Mouse (Mus musculus): ENCODE data around the gene Megf6.
A peak's percentile ranks its signal among the peaks of the same experiment; 100 is the strongest.

The Megf6 gene

DNA sequence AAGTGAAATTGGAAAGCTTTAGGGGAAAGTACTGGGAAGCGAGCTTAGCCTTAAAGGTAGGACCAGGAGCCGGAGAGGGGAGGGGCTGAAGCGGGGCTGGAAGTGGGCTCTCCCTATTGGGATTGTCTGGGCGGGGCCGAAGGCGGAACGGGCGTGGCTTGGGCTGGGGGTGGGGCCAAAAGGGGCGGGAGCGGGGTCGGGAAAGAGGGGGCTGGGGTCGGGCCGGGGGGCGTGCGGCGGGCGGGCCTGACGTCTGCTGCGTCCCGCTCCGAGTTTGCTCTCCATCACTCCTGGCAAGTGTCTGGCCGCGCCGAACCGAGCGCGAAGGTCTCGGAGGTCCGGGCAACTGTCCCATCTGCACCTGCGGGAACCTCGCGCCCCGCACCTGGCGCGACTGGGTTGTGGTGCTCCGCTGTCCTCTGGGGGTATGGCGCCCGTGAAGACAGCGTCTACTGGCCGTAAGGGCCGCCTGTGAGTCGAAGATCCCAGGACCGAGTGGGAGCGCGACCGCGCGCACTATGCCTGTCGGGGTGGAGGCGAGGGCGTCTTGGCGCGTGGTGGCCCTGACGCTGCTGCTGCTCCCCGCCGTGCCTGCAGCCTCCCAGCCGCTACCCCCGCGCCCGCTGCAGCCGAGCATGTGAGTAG is at the start of gene Megf6:
TSS of gene Megf6 (plus strand) at position 225 of the 645 bp plus-strand sequence.
- DNase-seq (ENCODE audit: low read depth, low spot score) = no peak

DNA sequence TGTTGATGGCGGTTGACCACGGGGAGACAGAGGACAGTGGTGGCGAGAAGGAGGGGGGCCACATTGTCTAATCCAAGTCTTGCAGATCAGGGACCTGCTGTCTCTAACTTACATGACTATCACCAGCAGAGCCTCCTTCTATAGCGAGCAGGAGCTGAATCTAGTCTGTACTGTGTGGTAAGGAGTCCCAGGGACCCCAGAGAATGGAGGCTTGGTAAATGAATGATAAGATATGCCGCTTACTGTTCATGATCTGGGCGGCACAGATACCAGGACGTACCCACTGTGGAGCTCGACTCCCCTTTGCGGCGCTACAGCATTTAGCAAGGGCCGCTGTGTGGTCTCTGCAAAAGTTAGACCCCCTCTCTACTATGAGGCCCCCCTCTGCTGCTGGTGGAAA is 48.7 kb upstream of the Megf6 start:
- DNase-seq (ENCODE audit: low read depth, low spot score) = no peak

DNA sequence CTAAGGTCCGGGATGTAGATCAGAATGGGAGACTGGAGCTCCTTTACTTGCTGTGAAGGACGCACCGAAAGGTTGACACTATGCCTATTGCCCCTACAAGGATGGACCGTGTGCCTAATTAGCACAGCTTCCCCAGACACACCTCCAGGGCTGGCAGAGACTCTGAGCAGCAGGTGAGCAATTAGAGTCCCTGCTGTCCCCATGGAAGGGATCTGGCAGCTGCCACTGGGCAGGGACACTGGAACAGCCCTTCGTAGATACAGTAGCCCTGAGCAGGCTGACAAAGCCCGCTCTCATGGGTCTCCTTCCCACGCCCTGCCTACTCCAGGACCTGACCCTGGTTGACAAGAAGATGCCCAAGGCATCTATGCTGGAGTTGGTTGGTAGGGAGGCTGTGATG is 48.2 kb upstream of the Megf6 start:
- no peak for DNase-seq (ENCODE audit: low read depth, low spot score)

- DNase-seq (ENCODE audit: low read depth, low spot score) = no peak
These were observed 47.0 kb upstream of the Megf6 start for GRCm38 (mm10) chr4:154123553-154123952.

GRCm38 (mm10) chr4:154125202-154125601 is 45.3 kb upstream of the Megf6 start:
- DNase-seq (ENCODE audit: low read depth, low spot score) = no peak

DNA sequence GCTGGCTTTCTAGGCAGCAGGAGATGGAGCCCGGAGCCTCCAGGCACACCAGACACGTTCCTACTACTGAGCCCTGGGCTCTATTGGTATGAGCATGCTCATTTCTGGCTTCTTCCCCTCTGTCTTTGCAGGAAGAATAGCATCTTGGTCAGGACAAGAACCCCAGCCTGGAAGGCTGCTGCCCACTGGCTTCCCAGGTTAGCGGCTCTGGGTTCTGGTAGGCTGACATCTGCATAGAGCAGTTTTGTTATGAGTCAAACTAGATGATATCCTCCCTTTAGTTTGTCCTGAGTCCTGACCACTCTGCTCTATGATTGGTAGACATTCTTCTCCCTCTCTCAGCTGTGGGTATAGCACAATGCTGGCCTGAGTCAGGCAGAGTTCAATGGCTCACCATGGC is 43.3 kb upstream of the Megf6 start:
- no peak for DNase-seq (ENCODE audit: low read depth, low spot score)

DNA sequence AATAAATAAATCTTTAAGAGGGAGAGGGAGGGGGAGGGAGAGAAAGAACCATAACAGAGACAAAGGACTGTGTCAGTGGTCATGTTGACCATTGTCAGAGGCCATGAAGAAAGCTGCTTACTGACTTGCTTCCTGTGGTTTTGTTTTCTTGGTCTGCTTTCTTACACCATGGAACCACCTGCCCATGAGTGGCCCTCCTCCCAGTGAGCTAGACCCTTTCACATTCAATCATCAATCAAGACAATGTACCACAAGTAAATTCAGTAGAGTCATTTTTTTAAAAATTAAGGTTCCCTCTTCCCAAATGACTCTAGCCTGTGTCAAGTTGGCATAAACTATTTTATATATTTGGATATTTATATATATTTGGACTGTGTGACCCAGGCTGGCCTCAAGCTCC is 40.6 kb upstream of the Megf6 start:
- no peak for DNase-seq (ENCODE audit: low read depth, low spot score)

DNA sequence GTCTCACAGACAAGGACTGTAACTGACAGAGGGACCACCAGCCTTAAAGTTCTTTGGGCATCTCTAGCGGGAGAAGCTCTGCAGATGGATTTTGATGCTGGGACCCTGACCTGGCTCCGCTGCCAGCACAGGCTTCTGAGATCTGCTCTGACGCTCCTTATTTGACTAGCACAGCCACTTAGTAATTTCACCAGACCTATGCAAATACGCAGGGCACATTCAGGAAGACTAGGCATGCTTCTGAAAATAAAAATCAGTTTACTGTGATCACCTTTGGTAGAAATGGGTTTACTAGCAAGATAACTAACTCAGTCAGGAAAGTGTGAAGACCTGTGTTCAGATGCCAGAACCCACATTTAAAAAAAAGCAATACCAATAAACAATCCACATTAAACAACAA is 38.6 kb upstream of the Megf6 start:
- DNase-seq (ENCODE audit: low read depth, low spot score) = no peak

GRCm38 (mm10) chr4:154134803-154135202 is 35.7 kb upstream of the Megf6 start:
- DNase-seq (ENCODE audit: low read depth, low spot score) = no peak

- no peak for DNase-seq (ENCODE audit: low read depth, low spot score)
These were observed 33.4 kb upstream of the Megf6 start for GRCm38 (mm10) chr4:154137139-154137538.

DNA sequence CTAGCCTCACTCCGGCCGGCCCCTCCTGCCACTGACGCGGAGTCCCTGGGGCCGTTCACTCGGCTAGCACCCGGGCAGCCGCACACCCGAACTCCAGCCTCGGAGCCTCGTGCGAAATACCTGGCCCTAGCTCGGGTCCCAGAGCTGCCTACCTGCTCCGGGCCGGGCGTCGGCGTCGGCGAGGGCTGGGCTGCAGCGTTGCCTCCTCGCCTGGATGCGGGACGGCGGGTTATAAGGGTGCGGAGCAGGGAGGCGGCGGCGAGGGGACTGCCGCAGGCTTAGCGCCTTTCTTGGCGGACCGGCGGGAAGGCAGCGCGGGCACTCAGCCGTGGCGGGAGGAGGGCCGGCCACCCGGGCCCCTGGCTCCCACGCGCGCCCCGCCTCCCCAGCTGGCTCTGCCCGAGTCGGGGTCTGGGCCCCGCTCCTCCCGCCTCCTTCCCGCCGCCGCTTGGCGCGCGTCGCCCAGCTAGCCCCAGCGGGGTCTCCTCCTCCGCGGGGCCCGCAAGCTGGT is 30.8 kb upstream of the Megf6 start:
- no peak for DNase-seq (ENCODE audit: low read depth, low spot score)

DNA sequence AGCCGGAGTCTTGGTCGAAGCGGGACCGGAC is 30.5 kb upstream of the Megf6 start, which contains the start of gene Trp73:
TSS of gene Trp73 (minus strand) at position 27 of the 31 bp plus-strand sequence.
- DNase-seq (ENCODE audit: low read depth, low spot score) = no peak

- DNase-seq (ENCODE audit: low read depth, low spot score) = no peak
These were observed 30.1 kb upstream of the Megf6 start for GRCm38 (mm10) chr4:154140213-154141008.

- DNase-seq (ENCODE audit: low read depth, low spot score) = no peak
These were observed 29.3 kb upstream of the Megf6 start for GRCm38 (mm10) chr4:154141009-154141867.

DNA sequence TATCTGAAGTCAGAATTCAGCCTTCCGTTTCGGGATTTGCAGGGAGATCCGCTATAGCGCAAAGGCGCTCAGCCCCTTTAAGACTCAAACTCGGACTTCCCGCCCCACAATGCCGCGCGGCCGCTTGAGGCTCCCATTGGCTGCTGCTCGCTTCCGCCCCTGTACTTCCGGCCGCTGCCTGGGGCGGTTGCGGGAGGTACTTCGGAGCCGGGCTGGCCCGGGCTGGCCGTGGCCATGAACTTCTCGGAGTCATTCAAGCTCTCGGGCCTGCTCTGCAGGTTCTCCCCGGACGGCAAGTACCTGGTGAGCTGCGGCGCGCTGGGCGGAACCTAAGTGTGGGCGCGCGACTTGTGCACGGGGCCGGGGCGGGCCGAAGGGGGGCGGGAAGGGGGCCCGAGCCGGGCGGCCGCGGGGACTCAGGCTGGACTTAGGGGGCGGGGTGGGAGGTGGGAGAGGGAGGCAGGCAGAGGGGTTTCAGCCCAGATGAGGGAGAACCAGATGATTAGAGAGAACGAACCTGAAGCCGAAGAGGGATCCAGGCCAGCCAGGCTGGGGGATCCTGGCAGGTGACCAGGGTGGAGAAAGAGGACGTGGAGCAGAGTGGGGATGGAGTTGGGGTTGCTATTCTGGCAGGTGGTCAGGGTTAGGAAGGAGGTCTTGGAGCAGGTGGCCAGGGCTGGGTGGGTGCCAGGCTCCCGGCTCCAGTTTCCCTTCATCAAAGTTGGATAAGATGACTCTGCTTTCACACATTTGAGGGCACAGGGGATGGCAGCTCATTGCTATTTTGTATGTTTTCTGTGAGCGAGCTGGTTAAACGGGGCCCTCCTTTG is 28.1 kb upstream of the Megf6 start, which contains the start of gene Wrap73:
TSS of gene Wrap73 (plus strand) at position 162 of the 830 bp plus-strand sequence.
- peak; percentile 87 for DNase-seq (ENCODE audit: low read depth, low spot score)

- DNase-seq (ENCODE audit: low read depth, low spot score) = no peak
These were observed 25.8 kb upstream of the Megf6 start for GRCm38 (mm10) chr4:154144712-154145111.

DNA sequence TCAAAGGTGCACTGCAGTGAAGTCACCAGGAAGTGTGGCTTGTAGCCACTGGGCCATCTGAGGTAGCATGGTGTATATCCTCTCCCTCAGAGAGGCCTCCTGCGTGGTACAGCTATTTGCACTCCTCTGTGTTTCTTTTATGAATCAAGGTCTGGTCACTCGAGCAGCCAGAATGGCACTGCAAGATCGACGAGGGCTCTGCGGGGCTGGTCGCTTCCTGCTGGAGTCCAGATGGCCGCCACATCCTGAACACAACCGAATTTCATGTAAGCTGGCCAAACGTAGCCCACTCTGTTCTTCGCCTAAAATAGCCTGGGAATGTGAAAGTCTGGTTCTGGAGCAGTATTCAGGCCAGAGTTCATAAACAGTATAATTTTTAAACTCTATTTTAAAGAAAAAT is 24.2 kb upstream of the Megf6 start:
- DNase-seq (ENCODE audit: low read depth, low spot score) = no peak

GRCm38 (mm10) chr4:154154104-154154503 is 16.4 kb upstream of the Megf6 start:
- DNase-seq (ENCODE audit: low read depth, low spot score) = no peak

DNA sequence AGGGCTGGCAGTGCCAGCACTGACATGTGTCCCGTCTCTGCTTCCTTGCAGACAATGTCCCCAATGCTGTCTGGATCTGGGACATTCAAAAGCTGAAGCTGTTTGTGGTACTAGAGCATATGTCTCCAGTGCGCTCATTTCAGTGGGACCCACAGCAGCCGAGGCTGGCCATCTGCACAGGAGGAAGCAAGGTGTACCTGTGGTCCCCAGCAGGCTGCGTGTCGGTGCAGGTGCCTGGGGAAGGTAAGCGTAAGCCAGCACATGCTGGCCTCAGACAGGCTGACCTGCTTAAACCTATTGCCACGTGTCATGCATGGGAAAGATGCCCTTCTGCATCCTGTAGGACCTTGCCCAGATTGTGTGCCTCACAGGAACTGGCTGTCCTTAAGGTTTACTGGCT is 14.5 kb upstream of the Megf6 start:
- DNase-seq (ENCODE audit: low read depth, low spot score) = no peak

DNA sequence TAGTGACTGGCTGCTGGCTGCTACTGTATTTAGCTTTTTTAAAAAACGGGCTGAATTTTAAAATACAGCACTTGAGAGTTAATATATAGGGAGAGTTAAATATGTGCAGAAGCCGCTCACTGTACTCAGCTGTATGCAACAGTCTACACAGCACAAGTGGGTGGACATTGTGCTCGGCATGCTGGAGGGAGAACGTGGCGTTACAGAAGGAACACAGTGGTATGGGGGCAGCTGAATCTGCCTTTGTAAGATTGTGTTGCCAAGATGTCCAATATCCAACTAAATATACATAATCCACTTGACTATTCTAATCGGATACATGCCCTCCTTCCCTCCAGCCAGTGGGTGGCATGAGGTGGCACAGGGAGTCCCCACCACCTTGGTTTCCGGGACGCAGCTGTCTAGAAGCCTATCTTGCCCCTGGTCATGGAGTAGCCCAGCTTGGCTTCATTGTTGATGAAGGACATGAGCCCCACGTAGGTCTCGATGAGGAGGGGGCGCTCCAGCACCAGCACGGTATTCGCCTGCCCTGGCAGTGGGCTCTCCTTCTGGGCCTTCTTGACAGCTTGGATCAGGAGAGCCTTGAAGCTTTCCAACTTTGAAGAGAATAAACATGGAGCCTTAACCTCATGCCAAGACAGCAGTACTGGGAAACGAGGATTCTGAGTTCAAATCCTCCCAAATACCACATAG is 12.4 kb upstream of the Megf6 start:
- DNase-seq (ENCODE audit: low read depth, low spot score) = no peak

DNA sequence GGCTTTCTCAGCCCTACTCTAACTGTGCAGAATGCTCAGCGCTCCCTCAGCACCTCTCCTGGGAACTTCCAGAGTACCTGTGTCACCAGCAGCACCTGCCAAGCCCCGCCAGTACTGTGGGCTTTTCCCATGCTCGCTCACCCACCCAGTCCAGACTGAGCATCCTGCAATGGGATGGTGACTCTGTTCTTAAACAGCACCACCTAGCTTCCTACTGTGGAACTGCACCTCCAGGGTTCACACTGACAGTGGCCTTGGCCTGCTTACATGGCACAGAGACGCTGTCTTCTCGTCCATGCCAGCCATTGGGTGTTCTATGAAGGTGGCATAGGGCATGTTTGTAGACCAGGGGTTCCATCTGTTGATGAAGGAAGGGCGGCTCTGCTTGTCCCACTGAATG is 11.5 kb upstream of the Megf6 start:
- no peak for DNase-seq (ENCODE audit: low read depth, low spot score)

Measured in telencephalon, adult 2 months (tissue).